Mouse (Mus musculus) olfactory bulb, adult 2 months (tissue): ENCODE data around the gene 3110082J24Rik.

ENCODE experiments used
- CTCF ChIP-seq: fragments of 200-500 bp; IDR thresholded peaks from 2 replicates; pipeline ENCODE4 v1.5.1; 2012; ENCODE audit warnings: low read depth, mild to moderate bottlenecking, low read length, moderate library complexity; ENCODE audit not compliant: insufficient read depth
- POLR2A ChIP-seq: fragments of 200-500 bp; IDR thresholded peaks from 2 replicates; pipeline ENCODE4 v1.6.1; 2012; ENCODE audit warnings: mild to moderate bottlenecking, low read depth, low read length, moderate library complexity; ENCODE audit not compliant: insufficient read depth

- no peak for TF ChIP-seq POLR2A
- TF ChIP-seq CTCF: no peak
These were observed 22.8 kb upstream of the 3110082J24Rik start for GRCm38 (mm10) chr5:30128680-30129079.
